Mouse (Mus musculus) heart, embryonic 10.5 days (tissue): ENCODE results near the gene Arhgef17. TPM values are rescaled to one million over a fixed set of nuclear protein-coding genes. Genes with fewer than 3 reads are reported as not detected.

Experiments used
- DNase-seq: peaks from one replicate; pipeline ENCODE4 v3.0.0-alpha.2; 2017; ENCODE audit warnings: low spot score
- H3K27ac ChIP-seq: fragments of 300-500 bp; sonication (generic); 2 replicates; pipeline ENCODE4 v1.5.1; 2016; ENCODE audit warnings: mild to moderate bottlenecking
- H3K27me3 ChIP-seq: fragments of 300-500 bp; sonication (generic); 2 replicates; pipeline ENCODE4 v1.6.1; 2016; ENCODE audit warnings: mild to moderate bottlenecking; ENCODE audit not compliant: poor library complexity, insufficient read depth, severe bottlenecking
- H3K36me3 ChIP-seq: fragments of 300-500 bp; sonication (generic); 2 replicates; pipeline ENCODE4 v1.6.1; 2016; ENCODE audit warnings: mild to moderate bottlenecking, moderate library complexity
- H3K4me1 ChIP-seq: fragments of 300-500 bp; sonication (generic); 2 replicates; pipeline ENCODE4 v1.6.1; 2016; ENCODE audit warnings: mild to moderate bottlenecking
- H3K4me3 ChIP-seq: fragments of 300-500 bp; sonication (generic); 2 replicates; pipeline ENCODE4 v1.5.1; 2016; ENCODE audit warnings: mild to moderate bottlenecking, moderate library complexity
- H3K9me3 ChIP-seq: fragments of 300-500 bp; sonication (generic); 2 replicates; pipeline ENCODE4 v1.6.1; 2016; ENCODE audit warnings: mild to moderate bottlenecking, moderate library complexity
- WGBS: fragments of 180-500 bp; shearing (Covaris S2); methylation state at CpG from one replicate; pipeline ENCODE4 v1.1.7; 2016; 5-methylcytosine and 5-hydroxymethylcytosine counted together
- polyA plus RNA-seq: library from polyadenylated mRNA; unstranded; fragments of >200 nt; fragmentation: Nextera tagmentation; extraction: Ambion mirVana; gene quantifications from 2 replicates; pipeline ENCODE4 v1.2.1, GENCODE M21; 2016

Arhgef17 gene
- polyA plus RNA-seq, 1 experiment from 2014 or later, result 10.1 TPM

- no peak for DNase-seq
- Histone ChIP-seq H3K4me3 (no peak overlapping the region), H3K9me3 (no peaks in the 10 kb centered on the region), H3K36me3 (no peaks in the 10 kb centered on the region), H3K27me3 (peaks cover 32% of the 10 kb centered on the region; the same call in 1 of the 2 replicates), H3K4me1 (peaks cover 9% of the 10 kb centered on the region; the same call in 1 of the 2 replicates), H3K27ac (no peak overlapping the region)
- WGBS, result 70% methylated on average over 7 of the region's 7 CpGs
These were observed 29.2 kb upstream of the Arhgef17 start for GRCm38 (mm10) chr7:100961146-100961545.

DNA sequence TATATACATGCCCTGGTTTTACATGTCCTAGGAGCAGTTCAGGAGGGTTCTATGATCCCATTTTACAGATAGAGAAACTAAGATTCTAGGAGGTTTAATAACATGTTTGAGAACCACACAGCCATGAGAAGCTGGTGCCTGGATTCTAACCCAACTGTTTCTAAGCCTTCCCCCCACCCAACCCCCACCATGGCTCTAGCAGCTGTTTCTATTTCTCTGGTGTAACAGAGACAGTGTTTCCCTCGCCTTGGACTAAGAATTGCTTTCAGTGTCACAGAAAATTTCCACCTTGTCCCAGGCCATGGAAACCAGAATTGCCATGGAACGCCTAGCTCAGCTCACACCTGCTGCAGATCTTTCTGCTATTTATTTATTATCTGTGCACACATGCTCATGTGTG, 28.6 kb upstream of the Arhgef17 start:
- peaks cover 9% of the 10 kb centered on the region; the same call in 1 of the 2 replicates for H3K4me1 ChIP-seq
- 81% methylated on average over 2 of the region's 2 CpGs for WGBS
- no peak for DNase-seq
- no peaks in the 10 kb centered on the region for H3K9me3 ChIP-seq
- no peak overlapping the region for H3K27ac ChIP-seq
- H3K36me3 ChIP-seq, result no peaks in the 10 kb centered on the region
- H3K27me3 ChIP-seq, result peaks cover 30% of the 10 kb centered on the region; the same call in 1 of the 2 replicates
- no peak overlapping the region for H3K4me3 ChIP-seq

GRCm38 (mm10) chr7:100958426-100958825, 26.5 kb upstream of the Arhgef17 start:
- Histone ChIP-seq H3K9me3 (no peaks in the 10 kb centered on the region), H3K4me3 (no peak overlapping the region), H3K36me3 (no peaks in the 10 kb centered on the region), H3K27me3 (peaks cover 18% of the 10 kb centered on the region; the same call in 1 of the 2 replicates), H3K4me1 (peaks cover 5% of the 10 kb centered on the region), H3K27ac (no peak overlapping the region)
- DNase-seq, result no peak
- 96% methylated on average over 2 of the region's 2 CpGs for WGBS

GRCm38 (mm10) chr7:100952686-100953085, 20.8 kb upstream of the Arhgef17 start:
- Histone ChIP-seq H3K27ac (peak overlapping the region; percentile 42; the same call in 1 of the 2 replicates), H3K4me3 (no peak overlapping the region), H3K9me3 (no peaks in the 10 kb centered on the region), H3K4me1 (peaks cover 43% of the 10 kb centered on the region), H3K27me3 (peaks cover 36% of the 10 kb centered on the region), H3K36me3 (no peaks in the 10 kb centered on the region)
- no peak for DNase-seq
- WGBS, result 50% methylated on average over 7 of the region's 7 CpGs

DNA sequence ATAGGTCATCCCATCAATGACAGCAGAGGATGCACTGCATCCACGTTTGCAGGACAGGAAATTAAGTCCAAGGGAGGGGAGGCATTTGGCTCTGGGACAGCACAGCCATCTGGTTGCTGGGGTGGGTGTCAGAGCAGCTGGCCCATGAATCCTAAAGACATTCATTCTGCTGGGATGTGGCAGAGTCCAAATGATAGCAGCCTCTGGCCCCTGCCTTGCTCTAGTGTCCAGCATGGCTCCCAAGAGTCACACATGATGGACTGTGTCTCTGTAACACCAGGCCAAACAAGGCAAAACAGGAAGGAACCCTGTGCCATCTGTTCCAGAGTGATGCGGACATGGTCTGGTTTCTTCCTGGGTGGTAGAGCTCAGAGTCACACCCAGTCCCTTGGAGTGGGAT, 20.0 kb upstream of the Arhgef17 start:
- Histone ChIP-seq H3K27ac (no peak overlapping the region), H3K9me3 (no peaks in the 10 kb centered on the region), H3K27me3 (peaks cover 39% of the 10 kb centered on the region), H3K4me3 (no peak overlapping the region), H3K4me1 (peaks cover 48% of the 10 kb centered on the region), H3K36me3 (no peaks in the 10 kb centered on the region)
- DNase-seq, result no peak
- 64% methylated on average over 2 of the region's 2 CpGs for WGBS

GRCm38 (mm10) chr7:100950481-100951010, 18.6 kb upstream of the Arhgef17 start:
- peaks cover 52% of the 10 kb centered on the region for H3K27me3 ChIP-seq
- no peaks in the 10 kb centered on the region for H3K36me3 ChIP-seq
- H3K4me1 ChIP-seq, result peaks cover 54% of the 10 kb centered on the region
- DNase-seq, result no peak
- 43% methylated on average over 12 of the region's 12 CpGs for WGBS
- no peaks in the 10 kb centered on the region for H3K9me3 ChIP-seq
- H3K27ac ChIP-seq, result peak overlapping the region; percentile 66; the same call in 1 of the 2 replicates
- no peak overlapping the region for H3K4me3 ChIP-seq

- H3K4me1 ChIP-seq, result peaks cover 54% of the 10 kb centered on the region
- H3K4me3 ChIP-seq, result no peak overlapping the region
- peaks cover 52% of the 10 kb centered on the region for H3K27me3 ChIP-seq
- DNase-seq, result no peak
- no peaks in the 10 kb centered on the region for H3K36me3 ChIP-seq
- peak overlapping the region; percentile 66 for H3K27ac ChIP-seq
- H3K9me3 ChIP-seq, result no peaks in the 10 kb centered on the region
- WGBS, result 67% methylated on average over 5 of the region's 5 CpGs
These were observed 18.1 kb upstream of the Arhgef17 start for GRCm38 (mm10) chr7:100950031-100950430.

- Histone ChIP-seq H3K4me1 (peaks cover 44% of the 10 kb centered on the region), H3K4me3 (no peak overlapping the region), H3K36me3 (no peaks in the 10 kb centered on the region), H3K9me3 (no peaks in the 10 kb centered on the region), H3K27ac (no peak overlapping the region), H3K27me3 (peaks cover 59% of the 10 kb centered on the region)
- DNase-seq, result no peak
- 86% methylated on average over 5 of the region's 5 CpGs for WGBS
These were observed 12.8 kb upstream of the Arhgef17 start for GRCm38 (mm10) chr7:100944738-100945137.

DNA sequence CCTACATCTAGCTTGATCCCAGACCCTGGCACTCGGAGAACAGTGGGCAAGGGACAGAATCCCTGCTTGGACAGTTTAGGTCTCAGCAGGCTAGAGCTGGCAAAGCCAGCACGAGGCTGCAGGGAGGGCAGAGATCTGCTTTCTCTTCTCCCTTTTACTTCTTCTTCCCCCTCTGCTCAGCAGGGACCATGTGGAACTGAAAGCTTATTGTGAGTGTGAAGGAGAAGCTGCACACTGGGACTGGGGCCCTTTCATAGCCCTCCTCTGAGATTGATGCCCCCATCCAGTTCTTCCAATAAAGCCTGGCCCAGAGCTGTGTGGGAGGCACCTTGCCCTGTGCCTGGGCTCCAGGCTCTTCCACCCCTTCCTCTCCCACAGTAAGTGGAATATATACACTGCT, 12.4 kb upstream of the Arhgef17 start:
- H3K9me3 ChIP-seq, result no peaks in the 10 kb centered on the region
- H3K4me1 ChIP-seq, result peaks cover 40% of the 10 kb centered on the region
- H3K36me3 ChIP-seq, result no peaks in the 10 kb centered on the region
- DNase-seq, result no peak
- no peak overlapping the region for H3K27ac ChIP-seq
- WGBS, result 76% methylated on average over 2 of the region's 2 CpGs
- peaks cover 55% of the 10 kb centered on the region for H3K27me3 ChIP-seq
- no peak overlapping the region for H3K4me3 ChIP-seq

- H3K27ac ChIP-seq, result peak overlapping the region; percentile 31; the same call in 1 of the 2 replicates
- peak; percentile 87 for DNase-seq
- peaks cover 49% of the 10 kb centered on the region for H3K27me3 ChIP-seq
- H3K4me3 ChIP-seq, result no peak overlapping the region
- no peaks in the 10 kb centered on the region for H3K9me3 ChIP-seq
- no peaks in the 10 kb centered on the region for H3K36me3 ChIP-seq
- 52% methylated on average over 12 of the region's 12 CpGs for WGBS
- H3K4me1 ChIP-seq, result peaks cover 40% of the 10 kb centered on the region
These were observed 11.1 kb upstream of the Arhgef17 start for GRCm38 (mm10) chr7:100942789-100943615.

DNA sequence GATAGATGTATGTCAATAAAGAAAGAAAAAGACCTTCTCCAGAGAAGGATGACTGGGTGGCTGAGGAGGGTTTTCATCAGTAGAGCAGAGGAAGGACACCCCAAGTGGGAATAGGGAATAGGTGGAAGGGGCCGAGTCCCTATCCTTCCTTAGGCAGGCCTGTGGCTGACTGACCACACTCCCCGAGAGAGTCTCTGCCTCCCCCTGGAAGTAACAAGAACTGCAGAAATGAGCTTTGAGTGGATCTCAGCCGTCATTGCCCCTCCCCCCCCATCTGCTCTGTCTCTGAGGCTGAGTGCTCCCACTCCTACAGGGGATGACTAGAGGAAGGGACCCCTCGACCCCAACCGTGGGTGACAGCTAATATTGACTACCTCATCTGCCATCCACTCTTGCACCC, 9.3 kb upstream of the Arhgef17 start:
- H3K27me3 ChIP-seq, result peaks cover 39% of the 10 kb centered on the region
- 33% methylated on average over 5 of the region's 5 CpGs for WGBS
- no peak for DNase-seq
- no peaks in the 10 kb centered on the region for H3K36me3 ChIP-seq
- H3K4me1 ChIP-seq, result peaks cover 28% of the 10 kb centered on the region
- no peak overlapping the region for H3K27ac ChIP-seq
- no peak overlapping the region for H3K4me3 ChIP-seq
- no peaks in the 10 kb centered on the region for H3K9me3 ChIP-seq

GRCm38 (mm10) chr7:100938106-100938505, 6.2 kb upstream of the Arhgef17 start:
- whole genome bisulfite sequencing, result 84% methylated on average over 16 of the region's 16 CpGs
- no peak overlapping the region for H3K4me3 ChIP-seq
- no peak for DNase-seq

DNA sequence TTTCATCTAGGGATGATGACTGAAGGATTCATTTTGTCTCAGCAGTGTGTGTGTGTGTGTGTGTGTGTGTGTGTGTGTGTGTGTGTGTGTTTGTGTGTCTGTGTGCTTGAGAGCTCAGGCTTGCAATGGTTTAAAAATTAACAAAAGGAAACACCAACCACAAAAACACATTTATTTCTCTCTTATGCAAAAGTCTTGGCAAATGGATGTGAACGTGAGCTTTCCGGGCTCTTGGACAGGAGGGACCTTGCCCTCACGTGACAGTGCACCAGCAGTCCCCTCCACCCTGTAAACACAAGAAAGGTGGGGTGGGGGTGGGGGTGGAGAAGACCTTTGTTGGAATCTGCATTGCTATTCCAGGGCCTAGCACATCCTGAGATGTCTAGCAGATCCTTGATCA, 5.6 kb upstream of the Arhgef17 start:
- H3K4me3 ChIP-seq, result no peak overlapping the region
- peaks cover 22% of the 10 kb centered on the region for H3K27me3 ChIP-seq
- no peak for DNase-seq
- peaks cover 22% of the 10 kb centered on the region for H3K4me1 ChIP-seq
- WGBS, result 85% methylated on average over 3 of the region's 3 CpGs
- no peaks in the 10 kb centered on the region for H3K36me3 ChIP-seq
- H3K27ac ChIP-seq, result no peak overlapping the region
- H3K9me3 ChIP-seq, result no peaks in the 10 kb centered on the region

More at GRCm38 (mm10) chr7:100938106-100938505, 6.2 kb upstream of the Arhgef17 start:
- Histone ChIP-seq H3K27ac (no peak overlapping the region), H3K9me3 (no peaks in the 10 kb centered on the region), H3K27me3 (peaks cover 27% of the 10 kb centered on the region), H3K4me1 (peaks cover 24% of the 10 kb centered on the region), H3K36me3 (no peaks in the 10 kb centered on the region)
